Mouse (Mus musculus) spleen, adult 2 months (tissue): ENCODE data around the gene Gm15262. TPM values are rescaled to one million over a fixed set of nuclear protein-coding genes. Genes with fewer than 3 reads are reported as not detected.
A peak's percentile ranks its signal among the peaks of the same experiment; 100 is the strongest.

Experiments
- DNase-seq, 2 experiments: peaks; one replicate each; pipeline versions ENCODE4 v3.0.0 to v3.0.0-alpha.2; 2012 to 2021; ENCODE audit warnings: low spot score in 2 of 2, low read depth in 1 of 2
- H3K27ac ChIP-seq: fragments of 200-500 bp; 2 replicates; pipeline ENCODE4 v1.5.1; 2012; ENCODE audit warnings: low read length, inconsistent platforms; ENCODE audit not compliant: insufficient read depth
- H3K27me3 ChIP-seq: fragments of 200-500 bp; 2 replicates; pipeline ENCODE4 v1.6.1; 2012; ENCODE audit warnings: mild to moderate bottlenecking, moderate library complexity, low read length, inconsistent platforms; ENCODE audit not compliant: control insufficient read depth, insufficient read depth
- H3K36me3 ChIP-seq: fragments of 200-500 bp; 2 replicates; pipeline ENCODE4 v1.6.1; 2012; ENCODE audit warnings: mild to moderate bottlenecking, low read length, inconsistent platforms; ENCODE audit not compliant: control insufficient read depth, insufficient read depth
- H3K4me1 ChIP-seq: fragments of 200-500 bp; 2 replicates; pipeline ENCODE4 v1.6.1; 2011; ENCODE audit warnings: inconsistent platforms; ENCODE audit not compliant: control insufficient read depth, insufficient read depth, insufficient read length
- H3K4me3 ChIP-seq: fragments of 200-500 bp; 2 replicates; pipeline ENCODE4 v1.5.1; 2011; ENCODE audit warnings: mild to moderate bottlenecking, inconsistent platforms; ENCODE audit not compliant: insufficient read depth, insufficient read length; ENCODE audit errors: extremely low read depth
- CTCF ChIP-seq: fragments of 200-500 bp; IDR thresholded peaks from 2 replicates; pipeline ENCODE4 v1.5.1; 2011; ENCODE audit warnings: mild to moderate bottlenecking, inconsistent platforms; ENCODE audit not compliant: insufficient read depth, insufficient read length, insufficient replicate concordance; ENCODE audit errors: extremely low read depth
- POLR2A ChIP-seq: fragments of 200-500 bp; IDR thresholded peaks from 2 replicates; pipeline ENCODE4 v1.6.1; 2011; ENCODE audit warnings: low read depth, low read length, inconsistent platforms
- WGBS: fragments of 180-500 bp; shearing (Covaris S2); methylation state at CpG from one replicate; pipeline ENCODE4 v1.1.7; 2018; 5-methylcytosine and 5-hydroxymethylcytosine counted together
- polyA plus RNA-seq: library from polyadenylated mRNA; depleted of rRNA; stranded (reverse); fragments of >200 nt; gene quantifications from 2 replicates; pipeline ENCODE4 v1.2.3, GENCODE M21; 2012; rRNA removed

Gm15262 gene
- polyA plus RNA-seq, 1 experiment, result not detected

DNA sequence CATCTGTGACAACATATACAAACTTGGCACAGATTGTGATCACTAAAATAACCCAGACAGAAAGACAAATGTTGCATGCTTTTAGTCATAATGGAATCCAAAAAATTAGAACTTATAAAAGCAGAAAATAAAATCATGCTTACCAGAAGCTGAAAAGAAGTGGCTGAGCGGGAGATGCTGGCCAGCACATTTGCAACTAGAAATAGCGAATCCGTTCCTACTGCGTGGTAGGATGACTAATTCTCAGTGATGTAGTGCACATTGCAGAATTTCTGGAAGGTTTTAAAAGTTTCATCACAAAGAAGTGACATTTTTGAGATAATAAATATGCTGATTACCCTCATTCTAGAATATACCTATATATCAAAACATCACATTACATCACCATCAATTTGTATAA is 100.7 kb downstream of the Gm15262 start:
- Histone ChIP-seq H3K27me3 (no peaks in the 10 kb centered on the region), H3K4me3 (no peak overlapping the region), H3K27ac (no peak overlapping the region), H3K4me1 (no peaks in the 10 kb centered on the region), H3K36me3 (no peaks in the 10 kb centered on the region)
- TF ChIP-seq CTCF, result no peak
- no peak for TF ChIP-seq POLR2A
- WGBS, result 90% methylated on average over 4 of the region's 4 CpGs
- DNase-seq, result no peak

DNA sequence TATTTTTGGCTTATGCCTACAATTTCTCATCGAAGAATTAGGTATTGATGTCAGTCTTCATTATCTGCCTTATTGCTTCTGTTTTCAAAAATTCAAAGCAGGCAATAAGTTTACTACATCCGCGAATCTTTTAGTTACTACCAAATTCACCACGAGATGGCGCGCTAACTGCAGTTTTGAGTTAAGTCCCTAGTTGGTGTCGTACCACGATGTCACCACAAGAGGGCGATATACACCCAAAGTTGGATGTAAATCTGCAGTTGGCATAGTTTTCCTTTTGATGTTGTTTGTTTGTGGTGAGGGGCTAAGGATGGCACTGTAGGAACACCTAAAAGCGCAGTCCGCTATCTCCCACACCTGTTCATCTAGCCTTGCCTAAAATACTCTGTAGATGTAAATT is 111.9 kb downstream of the Gm15262 start:
- peak; percentile 41 to 53 for DNase-seq
- no peak for TF ChIP-seq POLR2A
- TF ChIP-seq CTCF, result peak; percentile 53; the same call in 1 of the 2 replicates
- Histone ChIP-seq H3K4me3 (no peak overlapping the region), H3K27me3 (no peaks in the 10 kb centered on the region), H3K36me3 (no peaks in the 10 kb centered on the region), H3K4me1 (no peaks in the 10 kb centered on the region), H3K27ac (no peak overlapping the region)
- 27% methylated on average over 11 of the region's 11 CpGs for WGBS

DNA sequence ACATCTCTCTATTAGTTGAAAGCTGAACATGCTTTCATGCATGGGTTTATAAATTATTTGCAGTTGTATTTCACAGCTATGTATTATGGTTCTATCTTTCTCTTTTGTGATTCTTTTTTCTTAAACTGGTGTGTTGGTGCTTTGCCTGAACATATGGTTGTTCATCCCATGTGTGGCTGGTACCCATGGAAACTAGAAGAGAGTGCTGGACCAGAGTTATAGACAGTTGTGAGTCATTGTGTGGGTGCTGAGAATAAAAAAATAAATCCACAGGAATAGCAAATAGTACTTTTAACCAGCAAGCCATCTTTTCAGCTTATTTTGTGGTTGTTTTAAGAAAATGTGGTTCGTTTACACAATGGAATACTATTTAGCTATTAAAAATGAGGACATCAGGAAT is 123.9 kb downstream of the Gm15262 start:
- no peak overlapping the region for H3K27ac ChIP-seq
- H3K27me3 ChIP-seq, result no peaks in the 10 kb centered on the region
- no peaks in the 10 kb centered on the region for H3K4me1 ChIP-seq
- no peaks in the 10 kb centered on the region for H3K36me3 ChIP-seq
- DNase-seq, result no peak
- TF ChIP-seq CTCF, result no peak
- TF ChIP-seq POLR2A, result no peak
- 71% methylated on average over 1 of the region's 1 CpGs for WGBS
- no peak overlapping the region for H3K4me3 ChIP-seq

Other genes starting within 250 kb of the Gm15262 start
- gene Scml2, start 170.3 kb upstream of the Gm15262 start, polyA plus RNA-seq, result 0.11 and 0.12 TPM in 2 replicates